Mouse (Mus musculus) ES-E14 (cell line): ENCODE measurements around the gene Ajm1.

Source experiments
- CHD2 ChIP-seq: IDR thresholded peaks from 2 replicates; pipeline ENCODE4 v1.6.1; 2014; ENCODE audit warnings: mild to moderate bottlenecking, low read depth, low read length, inconsistent platforms
- HCFC1 ChIP-seq: IDR thresholded peaks from 2 replicates; pipeline ENCODE4 v1.6.1; 2012; ENCODE audit warnings: low read length, inconsistent platforms, borderline replicate concordance; ENCODE audit not compliant: insufficient read depth
- ZNF384 ChIP-seq: IDR thresholded peaks from 2 replicates; pipeline ENCODE4 v1.6.1; 2012; ENCODE audit warnings: low read depth, low read length, inconsistent platforms

DNA sequence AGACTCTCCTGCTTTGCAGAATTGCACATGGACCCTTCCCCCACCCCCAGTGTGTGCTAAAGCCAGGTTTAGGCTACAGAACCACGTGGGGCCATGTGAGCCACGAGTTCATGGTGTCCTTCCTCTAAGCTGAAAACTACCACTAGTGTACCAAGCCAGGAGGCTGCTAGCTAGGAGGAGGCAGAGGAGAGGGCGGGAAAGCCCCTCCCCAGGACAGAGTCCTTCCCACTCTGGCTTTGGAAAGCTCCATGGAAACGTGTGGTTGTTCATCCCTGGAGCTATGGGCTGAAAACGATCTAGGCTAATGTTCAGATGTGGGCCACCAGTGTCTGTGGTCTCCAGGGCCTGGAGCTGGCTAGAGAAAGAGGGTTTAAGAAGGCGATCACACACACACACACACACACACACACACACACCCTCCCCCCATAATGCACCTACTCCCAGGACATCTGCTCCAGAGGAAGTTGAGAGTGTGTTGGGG lies 896 bp downstream of the Ajm1 start:
- TF ChIP-seq CHD2 (no peak), HCFC1 (no peak), ZNF384 (no peak)
